Mouse (Mus musculus) spleen, postnatal 14 days (tissue): ENCODE data around the gene Aoah.

Source experiments
- DNase-seq, 2 experiments: peaks; one replicate each; pipeline ENCODE4 v3.0.0; 2021 to 2022; ENCODE audit warnings: low spot score in 2 of 2

Gene Aoah

DNA sequence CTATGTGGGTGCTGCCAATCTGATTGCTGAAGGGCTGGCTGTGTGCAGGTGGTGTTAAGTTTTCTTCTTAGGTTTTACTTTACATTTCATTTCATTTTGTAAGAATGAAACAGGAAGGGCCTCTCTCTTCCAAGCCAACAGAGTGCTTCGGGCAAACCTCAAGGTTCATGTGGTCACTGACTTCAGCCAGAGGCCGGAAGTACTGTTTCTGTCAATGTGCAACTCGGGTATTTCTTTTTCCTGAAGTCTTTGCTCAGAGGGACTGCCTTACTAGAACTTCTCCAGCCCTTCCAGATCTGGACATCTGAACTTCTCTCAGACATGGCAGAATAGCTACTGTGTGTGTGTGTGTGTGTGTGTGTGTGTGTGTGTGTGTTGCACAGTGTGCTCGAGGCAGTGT lies at the start of gene Aoah:
Gene Aoah, plus strand, starts transcription at position 213 of the 400 bp plus-strand sequence.
- no peak for DNase-seq

DNA sequence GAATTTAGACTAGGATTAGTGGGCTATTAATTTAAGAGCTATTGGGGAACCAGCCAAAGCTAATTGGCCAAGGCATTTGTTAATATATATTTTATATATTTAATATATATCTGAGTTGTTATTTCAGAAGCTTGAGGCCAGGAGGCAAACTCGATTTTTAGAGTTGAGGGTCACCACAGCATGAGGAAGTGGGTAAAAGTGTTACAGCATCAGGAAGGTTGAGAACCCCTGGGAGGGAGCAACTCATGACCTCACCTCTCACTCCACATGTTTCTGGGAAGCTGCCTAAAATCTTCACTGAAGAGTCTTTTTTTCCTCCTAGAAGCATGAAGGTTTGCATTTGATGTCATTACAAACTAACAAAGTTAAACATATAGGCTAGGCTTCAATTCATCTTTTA lies 39.1 kb upstream of the Aoah start:
- DNase-seq = no peak

DNA sequence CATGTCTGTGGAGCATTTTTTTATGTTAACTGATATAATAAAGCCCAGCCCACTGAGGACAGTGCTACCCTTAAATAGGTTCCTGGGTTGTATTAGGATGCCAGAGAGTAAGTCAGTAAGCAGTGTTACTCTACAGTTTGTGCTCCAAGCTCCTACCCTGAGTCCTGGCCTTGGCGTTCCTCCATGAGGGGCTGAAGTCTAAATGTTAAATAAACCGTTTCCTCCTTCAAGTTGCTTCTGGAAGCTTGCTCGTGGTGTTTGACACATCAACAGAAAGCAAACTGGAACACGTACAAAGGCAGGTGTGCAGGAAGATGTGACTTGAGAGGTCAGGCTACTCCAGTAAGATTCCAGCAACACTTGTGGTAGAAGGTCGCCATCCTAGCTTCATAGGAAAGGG lies 10.3 kb upstream of the Aoah start:
- DNase-seq = no peak

DNA sequence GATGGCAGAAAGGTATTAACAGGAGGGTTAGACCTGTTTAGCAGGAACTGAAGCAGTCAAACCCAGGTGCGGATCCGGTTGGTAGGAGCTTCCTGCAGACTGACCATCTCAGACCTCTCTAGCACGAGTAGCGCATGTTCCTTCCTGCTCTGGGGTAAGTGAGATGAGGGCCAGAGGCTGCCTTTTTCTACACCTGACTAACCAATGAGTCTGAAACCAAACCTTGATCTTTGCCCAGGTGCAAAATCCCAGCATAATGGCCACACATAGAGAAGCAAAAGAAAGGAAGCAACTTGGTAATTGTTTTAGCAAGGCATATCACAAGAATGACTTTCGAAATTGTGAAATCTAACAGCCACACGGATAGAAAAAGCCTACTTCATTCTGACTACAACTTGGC lies 9.9 kb upstream of the Aoah start:
- no peak for DNase-seq

DNA sequence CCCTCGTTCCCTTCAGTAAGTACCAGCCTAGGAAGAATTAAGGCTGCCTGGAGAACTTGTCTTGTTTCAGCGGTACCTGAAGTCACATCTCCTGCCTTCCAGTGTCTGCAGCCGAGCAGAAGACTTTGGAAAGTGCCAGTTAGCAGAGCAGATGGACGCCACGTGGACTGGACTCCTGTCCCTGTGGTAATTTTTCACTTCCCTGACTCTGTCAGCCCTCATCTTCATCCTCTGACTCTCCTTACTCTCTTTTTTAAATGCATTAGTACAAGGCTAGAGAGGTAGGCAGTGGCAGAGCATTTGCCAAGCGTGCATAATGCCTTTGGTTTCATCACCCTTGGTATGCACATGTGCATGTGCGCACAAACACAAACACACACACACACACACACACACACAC lies 8.0 kb upstream of the Aoah start:
- no peak for DNase-seq

DNA sequence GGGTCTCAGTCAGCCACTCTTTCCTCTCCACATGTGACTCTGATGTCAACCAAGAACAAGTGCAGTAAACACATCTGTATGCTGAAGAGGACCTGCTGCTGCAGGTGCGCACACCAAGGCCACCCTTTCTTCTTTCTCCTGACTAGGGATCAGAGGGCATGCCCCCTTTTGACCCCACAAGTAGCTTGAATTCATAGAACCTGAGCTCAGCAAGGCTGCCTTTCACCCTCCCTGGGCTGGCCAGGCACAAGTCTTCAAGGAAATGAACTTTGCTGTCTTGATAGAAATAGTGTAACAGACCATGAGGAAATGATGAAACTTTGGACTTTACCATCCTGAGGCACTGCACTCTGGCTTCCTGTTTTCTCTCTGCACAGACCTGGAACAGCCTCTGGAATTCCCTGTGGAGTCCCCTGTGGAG lies 7.1 kb upstream of the Aoah start:
- no peak for DNase-seq

DNA sequence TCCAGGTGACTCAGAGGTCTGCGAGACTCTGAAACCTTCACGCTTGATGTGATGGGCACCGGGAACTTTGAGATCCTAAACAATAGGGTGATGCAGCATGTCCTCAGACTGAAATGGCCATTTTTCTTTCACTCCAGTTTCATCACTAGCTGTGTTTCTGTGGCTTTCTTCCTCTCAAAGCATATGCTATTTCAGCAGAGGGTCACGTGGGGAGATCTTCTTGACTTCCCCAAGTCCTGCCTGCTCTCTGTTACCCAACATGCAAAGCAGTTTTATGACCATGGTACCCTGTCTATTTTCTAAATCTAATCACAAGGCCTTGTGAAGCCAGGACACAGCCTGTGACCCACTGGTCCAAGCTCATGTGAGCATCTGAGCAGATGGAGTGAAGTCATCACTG lies 6.0 kb upstream of the Aoah start:
- DNase-seq = no peak

DNA sequence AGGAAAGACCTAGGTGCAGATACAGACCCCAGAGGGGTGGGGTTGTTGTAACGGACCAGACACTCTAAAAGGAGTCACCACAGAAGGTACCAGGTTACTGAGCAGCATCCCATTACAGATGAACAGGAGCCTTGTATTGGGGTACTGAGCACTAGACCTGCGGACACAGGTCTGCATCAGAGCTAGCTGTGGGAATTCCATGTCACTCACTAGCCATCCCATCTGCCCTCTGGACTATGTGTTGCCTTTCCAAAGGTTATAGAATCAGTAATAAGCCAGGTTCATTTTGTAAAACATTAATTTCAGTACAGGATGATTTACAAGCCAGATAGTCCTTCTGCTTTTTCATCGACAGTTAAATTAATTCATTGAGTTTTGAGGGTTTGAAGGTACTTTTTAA lies 2.7 kb downstream of the Aoah start:
- no peak for DNase-seq

DNA sequence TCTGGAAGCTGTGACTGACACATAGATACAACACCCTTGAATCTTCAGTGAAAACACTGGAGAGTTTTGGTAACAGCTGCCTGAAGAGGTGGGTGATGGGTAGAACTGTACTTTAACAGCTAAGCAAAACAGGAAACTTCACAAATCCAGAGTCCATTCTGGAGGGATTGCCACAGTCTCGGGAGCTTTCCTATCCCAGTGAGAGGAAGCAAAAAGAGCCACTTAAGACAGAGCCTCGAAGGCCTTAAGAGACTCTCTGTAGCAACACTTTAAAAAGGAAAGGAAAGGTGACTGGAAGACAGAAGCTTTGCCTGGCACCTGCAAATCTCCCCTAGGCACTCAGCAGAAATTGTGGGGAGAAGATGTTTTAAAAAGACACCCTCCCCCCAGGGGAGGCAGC lies 4.6 kb downstream of the Aoah start:
- DNase-seq = no peak

DNA sequence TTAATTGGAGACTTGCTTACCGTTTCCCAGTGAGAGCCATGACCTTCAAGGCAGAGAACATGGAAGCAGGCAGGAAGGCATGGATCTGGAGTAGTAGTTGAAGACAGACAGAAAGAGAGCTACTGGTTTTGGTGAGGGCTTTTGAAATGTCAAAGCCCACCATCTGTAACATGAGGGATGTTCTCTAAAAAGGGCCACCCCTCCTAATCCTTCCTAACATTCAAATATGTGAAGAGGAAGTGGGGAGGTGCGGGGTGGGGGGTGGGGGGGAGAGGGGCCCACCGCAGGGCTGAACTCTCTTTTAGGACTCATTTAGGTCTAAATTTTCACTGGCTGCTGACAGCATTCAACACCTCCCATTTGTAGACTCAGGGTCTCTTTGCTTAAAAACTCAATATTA lies 5.9 kb downstream of the Aoah start:
- no peak for DNase-seq

DNA sequence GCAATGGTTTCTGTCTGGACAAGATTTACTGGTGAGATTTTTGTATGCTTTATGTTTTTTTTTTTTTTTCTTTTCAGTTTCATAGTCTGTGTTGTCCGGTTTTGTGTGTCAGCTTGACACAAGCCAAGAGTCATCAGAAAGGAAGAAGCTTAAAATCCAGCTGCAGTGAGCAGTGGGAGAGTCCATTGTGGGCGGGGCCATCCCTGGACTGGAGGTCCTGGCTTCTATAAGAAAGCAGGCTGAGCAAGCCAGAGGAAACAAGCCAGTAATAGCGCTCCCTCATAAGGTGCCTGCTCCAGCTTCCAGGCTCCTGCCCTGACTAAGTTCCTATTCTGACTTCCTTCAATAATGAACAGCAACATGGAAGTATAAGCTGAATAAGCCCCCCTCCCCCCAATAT lies 6.7 kb downstream of the Aoah start:
- no peak for DNase-seq

DNA sequence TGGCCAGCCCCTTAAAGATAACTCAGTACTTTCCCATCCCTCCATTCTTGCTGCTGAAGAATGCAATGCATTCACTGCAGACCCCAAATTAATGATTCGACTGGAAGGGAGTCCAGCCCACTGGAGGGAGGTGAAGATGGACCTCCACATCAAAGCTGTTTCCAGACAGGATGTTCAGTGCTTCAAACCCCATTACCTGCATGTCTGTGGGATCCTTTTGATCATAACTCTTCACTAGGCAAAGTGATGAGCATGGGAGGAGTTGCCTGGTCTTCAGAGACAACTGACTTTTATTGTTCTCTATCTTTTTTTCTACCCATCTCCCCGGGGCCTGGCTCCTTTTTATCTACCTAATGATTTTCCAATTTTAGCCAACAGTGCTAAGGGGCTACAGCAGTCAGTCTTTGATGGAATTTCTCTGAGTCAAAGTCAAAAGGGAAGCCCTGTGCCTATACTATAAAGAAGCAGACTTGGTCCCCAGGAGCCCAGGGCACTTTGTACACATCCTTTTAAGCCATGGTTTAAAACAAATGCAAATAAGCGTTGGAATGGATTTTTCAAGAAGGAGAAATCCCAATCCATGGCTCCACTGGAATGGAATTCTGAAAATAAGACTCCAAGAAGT lies 18.0 kb downstream of the Aoah start:
- DNase-seq = no peak

DNA sequence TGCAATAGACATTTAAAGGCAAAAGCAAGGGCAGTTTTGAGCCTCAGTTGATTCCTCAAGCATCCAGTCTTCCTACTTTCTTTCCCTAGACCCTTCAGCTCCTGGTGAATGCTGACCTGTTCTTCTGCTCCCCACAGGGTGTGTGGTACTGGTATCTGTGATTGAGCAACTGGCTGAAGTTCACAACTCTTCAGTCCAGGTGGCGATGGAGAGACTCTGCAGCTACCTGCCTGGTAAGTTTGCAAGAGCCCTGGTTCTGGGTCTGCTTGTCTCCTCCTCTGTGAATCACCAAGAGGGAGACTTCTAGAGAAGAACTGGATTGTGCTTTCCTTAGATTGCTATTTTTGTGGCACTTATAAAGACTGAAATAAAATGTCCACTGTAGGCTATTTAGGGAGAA lies 22.5 kb downstream of the Aoah start:
- DNase-seq = no peak

DNA sequence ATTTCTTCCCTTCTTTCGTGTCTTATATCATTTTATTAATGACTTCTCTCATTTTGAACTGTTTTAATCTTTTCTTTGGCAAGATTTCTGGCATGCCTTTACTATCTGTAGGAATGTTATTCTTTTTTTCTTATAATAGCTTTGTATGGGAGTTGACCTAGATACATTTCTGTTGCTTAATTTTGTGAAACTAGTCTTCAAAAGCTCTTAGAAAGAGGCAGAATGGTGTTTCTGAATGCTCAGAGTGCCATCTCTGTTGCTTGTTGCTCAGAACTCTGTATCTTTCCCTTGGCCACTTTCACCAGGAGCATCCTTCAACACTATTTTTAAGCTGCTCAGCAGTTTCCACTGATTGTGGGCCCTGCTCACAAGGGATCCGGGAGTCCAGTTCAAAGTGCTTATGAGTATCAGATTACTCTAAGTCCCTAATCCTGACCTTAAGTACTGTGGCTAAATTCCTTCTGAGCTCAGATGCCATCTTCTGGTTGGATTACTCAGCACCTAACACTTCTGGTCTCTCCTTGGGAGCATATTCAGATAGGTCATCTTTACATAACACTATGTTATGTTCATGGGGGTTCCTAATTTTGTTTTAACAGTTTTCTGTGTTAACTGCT lies 26.9 kb downstream of the Aoah start:
- no peak for DNase-seq

DNA sequence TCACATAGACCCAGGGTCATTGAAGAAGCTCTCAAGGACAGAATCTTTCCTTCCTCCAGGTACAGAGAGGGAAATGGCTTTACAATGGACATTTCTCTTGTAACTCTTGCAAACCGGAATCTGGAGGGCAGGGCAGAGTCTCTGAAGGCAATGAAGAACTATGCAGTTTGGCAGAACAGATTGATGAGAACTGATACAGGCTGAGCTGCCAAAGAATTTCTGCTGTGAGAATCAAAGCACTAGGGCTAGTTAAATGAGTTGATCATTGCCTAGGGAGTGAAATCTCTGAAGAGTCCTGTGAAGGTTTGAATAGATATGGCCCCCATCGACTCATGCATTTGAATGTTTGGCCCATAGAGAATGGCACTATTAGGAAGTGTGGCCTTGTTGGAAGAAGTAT lies 34.8 kb downstream of the Aoah start:
- no peak for DNase-seq

DNA sequence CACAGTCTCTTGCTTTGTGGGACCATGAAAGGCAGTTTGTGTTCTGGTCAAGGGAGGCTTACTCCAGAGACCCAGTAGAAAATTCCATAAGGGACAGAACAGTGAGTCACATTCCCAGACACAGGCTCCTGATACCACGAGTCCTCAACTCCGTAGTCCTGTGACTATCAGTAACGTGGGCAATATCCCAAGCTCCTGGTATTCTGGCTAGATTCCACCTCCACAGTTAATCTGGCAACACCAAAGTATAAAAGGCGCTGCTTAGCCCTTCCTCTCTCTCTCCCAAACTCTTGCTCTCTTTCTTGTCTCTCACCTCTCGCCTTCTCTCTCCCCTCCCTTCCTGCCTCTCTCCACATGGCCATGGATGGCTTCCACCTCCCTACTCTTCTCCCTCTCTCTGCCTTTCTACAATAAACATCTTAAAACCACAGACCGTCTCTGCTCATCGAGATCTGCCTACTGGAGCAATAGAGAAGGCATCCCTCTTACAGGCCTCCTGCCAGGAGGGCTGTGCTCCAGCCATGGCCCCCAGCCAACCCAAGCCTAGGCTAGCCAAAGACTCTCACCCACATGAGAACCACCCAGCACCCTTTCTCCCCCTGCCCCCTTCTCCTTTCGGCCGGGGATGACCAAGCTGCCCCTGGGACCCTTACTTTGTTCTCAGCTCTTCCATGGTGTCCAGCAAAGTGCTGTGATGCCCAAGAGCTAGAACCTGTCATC lies 35.4 kb downstream of the Aoah start:
- DNase-seq = no peak

DNA sequence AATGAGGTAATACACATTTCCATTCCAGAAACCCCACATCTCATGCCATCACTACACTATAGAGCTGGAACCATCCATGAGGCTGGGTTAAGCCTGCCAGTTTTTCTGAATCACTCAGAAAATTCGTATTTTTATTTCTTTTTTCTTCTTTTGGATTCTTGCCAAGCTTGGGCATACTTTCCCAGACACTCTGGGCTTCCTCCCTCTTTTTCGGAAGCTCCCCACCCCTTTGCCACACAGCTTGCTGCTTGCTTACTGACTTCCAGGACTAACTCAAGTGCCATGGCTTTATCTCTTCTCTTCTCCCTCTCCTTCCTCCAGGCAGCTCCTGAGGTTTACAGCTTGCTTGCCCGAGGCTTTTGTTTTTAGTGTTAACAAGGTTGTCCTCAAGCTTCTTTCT lies 62.0 kb downstream of the Aoah start:
- no peak for DNase-seq

DNA sequence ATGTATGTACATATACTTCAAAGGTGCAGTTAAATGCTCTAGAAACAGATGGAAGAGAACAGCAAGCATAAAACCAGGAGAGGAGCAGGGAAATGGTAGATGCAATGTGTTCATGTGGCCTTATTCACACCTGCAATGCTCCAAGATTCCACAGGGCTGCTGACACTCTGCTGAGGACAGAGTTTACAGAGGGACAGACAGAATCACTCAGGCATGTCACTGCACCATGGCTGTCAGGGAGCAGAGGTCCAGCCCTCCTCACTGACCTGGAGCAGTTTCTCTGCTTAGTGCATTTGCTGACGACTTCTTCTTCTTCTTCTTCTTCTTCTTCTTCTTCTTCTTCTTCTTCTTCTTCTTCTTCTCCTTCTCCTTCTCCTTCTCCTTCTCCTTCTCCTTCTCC lies 105.5 kb downstream of the Aoah start:
- DNase-seq = no peak

DNA sequence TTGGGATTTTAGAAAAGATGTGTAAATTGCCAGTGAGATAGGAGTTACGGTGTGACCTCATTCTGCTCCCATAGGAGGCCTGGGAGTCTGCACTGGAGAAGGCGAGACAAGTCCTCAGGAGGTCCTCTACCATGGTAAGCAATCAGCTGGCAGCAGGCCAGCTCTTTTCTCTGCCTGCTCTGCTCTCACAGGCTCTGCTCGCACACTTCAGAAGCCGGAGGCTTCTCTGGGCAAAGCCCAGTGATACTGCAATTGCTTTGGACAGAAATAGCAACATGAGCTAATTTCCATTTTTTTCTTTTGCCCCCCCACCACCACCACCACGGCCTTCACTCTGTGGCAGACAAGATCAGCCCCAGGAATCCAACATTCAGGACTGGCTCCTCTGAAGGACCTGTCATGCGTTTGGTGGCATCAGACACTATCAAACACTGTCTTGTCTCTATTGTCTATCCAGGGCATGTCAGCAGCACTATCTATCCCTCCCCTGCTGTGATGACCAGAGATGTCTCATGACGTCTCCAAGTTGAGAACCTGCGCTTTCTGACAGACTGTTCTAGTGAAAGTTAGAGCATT lies 106.6 kb downstream of the Aoah start:
- DNase-seq = no peak

DNA sequence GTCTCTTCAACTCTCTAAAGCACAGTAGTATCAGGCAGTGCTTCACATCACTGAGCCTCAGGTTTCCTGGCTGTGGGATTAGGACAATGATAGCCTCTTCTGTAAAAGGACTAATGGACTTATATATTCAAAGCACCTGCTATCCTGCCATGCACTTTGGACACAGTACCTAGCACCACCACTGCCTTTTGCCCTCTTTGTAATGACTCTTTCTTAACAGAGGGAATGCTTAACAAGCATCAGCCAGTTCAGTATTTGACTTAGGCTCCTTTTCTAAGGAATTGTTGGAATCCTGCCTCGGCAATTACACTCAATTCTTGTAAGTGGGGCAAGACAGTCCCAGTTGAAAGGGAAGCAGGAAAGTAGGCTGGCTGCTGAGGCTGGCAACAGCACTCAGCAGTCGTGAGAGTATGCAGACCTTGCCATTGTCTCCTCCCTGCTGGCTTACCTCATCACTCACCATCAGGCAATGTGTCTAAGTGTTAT lies 107.1 kb downstream of the Aoah start:
- DNase-seq = no peak

DNA sequence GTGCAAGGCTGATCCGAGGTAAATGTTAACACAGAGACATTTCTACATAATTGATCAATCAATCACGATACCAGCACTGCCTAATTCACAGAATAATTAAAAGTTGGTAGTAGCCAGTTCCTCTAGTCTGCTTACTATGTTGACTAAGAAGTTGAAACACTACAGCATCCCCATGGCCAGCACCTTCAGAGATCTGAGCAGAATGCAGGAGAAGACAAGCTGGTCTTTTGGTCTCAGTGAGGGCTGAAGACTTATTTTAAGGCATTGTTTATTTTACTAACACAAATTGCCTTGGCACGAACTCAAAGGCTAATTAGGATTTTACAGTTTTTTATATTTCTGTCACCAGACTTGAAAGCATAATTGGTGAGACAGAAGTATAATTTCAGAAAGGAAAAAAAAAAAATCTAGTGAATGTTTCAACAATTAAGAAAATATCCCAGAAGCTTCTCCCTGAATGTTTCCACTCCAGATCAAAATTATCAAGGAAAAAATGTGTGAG lies 107.8 kb downstream of the Aoah start:
- DNase-seq = no peak

DNA sequence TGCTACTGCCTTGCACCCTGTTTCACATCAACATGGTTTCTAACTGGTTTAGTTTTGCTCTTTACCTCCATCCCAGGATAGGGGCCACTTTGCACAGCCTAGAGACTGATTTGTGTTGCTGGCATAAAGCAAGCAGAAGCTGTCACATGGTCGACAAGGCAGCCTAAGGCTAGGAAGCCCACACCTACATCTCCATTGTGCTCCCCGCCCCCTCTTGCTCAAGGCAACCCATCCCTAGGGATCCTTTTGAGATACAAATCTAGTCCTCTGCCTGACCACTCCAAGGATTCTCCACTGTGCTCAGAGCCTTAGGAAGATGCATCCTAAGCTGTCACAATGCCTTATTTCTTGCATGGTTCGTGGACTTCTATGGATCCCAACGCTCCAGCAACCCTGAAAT lies 110.2 kb downstream of the Aoah start:
- DNase-seq = no peak

DNA sequence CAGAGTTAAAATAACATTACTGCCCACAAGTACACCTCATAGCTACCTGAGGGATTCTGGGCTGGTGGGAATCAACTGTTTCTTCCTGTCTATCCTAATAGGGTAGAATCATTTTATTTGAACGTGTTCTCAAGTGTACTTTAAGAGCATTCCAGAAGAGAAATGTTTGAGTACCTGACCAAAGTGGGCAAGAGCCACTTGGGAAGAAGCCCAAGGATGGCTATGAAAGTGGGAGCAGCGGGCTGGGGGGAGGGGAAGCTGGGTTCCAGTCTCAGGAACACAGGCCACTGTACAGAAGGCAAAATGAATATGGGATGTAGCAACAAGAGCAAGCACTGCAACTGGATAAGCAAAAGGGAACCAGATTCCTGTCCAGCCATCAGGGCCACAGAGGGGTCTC lies 111.3 kb downstream of the Aoah start:
- no peak for DNase-seq
